Mouse (Mus musculus) kidney, embryonic 15.5 days (tissue): ENCODE results near the gene Taok3. TPM values are rescaled to one million over a fixed set of nuclear protein-coding genes. Genes with fewer than 3 reads are reported as not detected.

Experiments
- ATAC-seq: fragments of 200-750 bp; cut with Nextera tagmentation; replicated peaks from 2 replicates; pipeline ENCODE4 v1.8.0; 2017; ENCODE audit warnings: moderate TSS enrichment; ENCODE audit not compliant: low FRiP score
- H3K27ac ChIP-seq: fragments of 300-500 bp; sonication (generic); 2 replicates; pipeline ENCODE4 v1.5.1; 2015; ENCODE audit warnings: mild to moderate bottlenecking, inconsistent platforms
- H3K27me3 ChIP-seq: fragments of 300-500 bp; sonication (generic); 2 replicates; pipeline ENCODE4 v1.6.1; 2015; ENCODE audit warnings: inconsistent platforms
- H3K36me3 ChIP-seq: fragments of 300-500 bp; sonication (generic); 2 replicates; pipeline ENCODE4 v1.6.1; 2015; ENCODE audit warnings: inconsistent platforms
- H3K4me1 ChIP-seq: fragments of 300-500 bp; sonication (generic); 2 replicates; pipeline ENCODE4 v1.6.1; 2015; ENCODE audit warnings: inconsistent platforms
- H3K4me2 ChIP-seq: fragments of 300-500 bp; sonication (generic); 2 replicates; pipeline ENCODE4 v1.6.1; 2015; ENCODE audit warnings: moderate library complexity, mild to moderate bottlenecking, inconsistent platforms
- H3K4me3 ChIP-seq: fragments of 300-500 bp; sonication (generic); replicated peaks from 2 replicates; pipeline ENCODE4 v1.5.1; 2015; ENCODE audit warnings: mild to moderate bottlenecking, inconsistent platforms
- H3K9ac ChIP-seq: fragments of 300-500 bp; sonication (generic); 2 replicates; pipeline ENCODE4 v1.6.1; 2015; ENCODE audit warnings: mild to moderate bottlenecking, inconsistent platforms
- H3K9me3 ChIP-seq: fragments of 300-500 bp; sonication (generic); replicated peaks from 2 replicates; pipeline ENCODE4 v1.6.1; 2016; ENCODE audit warnings: inconsistent platforms
- WGBS: fragments of 180-500 bp; shearing (Covaris S2); methylation state at CpG from one replicate; pipeline ENCODE4 v1.1.7; 2015; ENCODE audit warnings: mixed read lengths; 5-methylcytosine and 5-hydroxymethylcytosine counted together
- polyA plus RNA-seq: library from polyadenylated mRNA; unstranded; fragments of >200 nt; fragmentation: Nextera tagmentation; extraction: Ambion mirVana; gene quantifications from 2 replicates; pipeline ENCODE4 v1.2.1, GENCODE M21; 2015

Gene Taok3
- polyA plus RNA-seq, 1 experiment from 2014 or later: 17.1 TPM

DNA sequence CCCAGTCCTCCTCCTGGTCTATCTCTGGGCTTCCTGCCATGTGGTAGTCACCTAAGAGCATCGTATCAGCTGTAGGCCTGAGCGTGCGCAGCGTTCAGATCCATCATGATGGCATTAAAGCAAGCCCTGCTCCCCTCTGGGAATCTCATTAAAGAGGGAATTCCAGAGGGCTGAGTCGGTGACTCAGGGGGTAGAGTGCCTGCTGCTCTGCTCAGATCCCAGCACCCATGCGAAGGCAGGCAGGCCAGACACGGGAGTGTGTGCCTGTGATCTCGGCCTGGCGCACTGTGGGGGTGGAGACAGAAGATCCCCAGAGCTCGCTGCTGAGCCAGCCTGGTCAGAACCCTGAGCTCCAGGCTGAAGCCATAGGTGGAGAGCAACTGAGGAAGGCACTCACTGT lies 128.4 kb downstream of the Taok3 start:
- no peak overlapping the region for H3K27ac ChIP-seq
- H3K9ac ChIP-seq: no peak overlapping the region
- WGBS: 41% methylated on average over 10 of the region's 10 CpGs
- no peaks in the 10 kb centered on the region for H3K27me3 ChIP-seq
- no peak for ATAC-seq
- no peak overlapping the region for H3K4me2 ChIP-seq
- H3K9me3 ChIP-seq: no peaks in the 10 kb centered on the region
- H3K4me3 ChIP-seq: no peak overlapping the region
- peaks cover 6% of the 10 kb centered on the region; the same call in 1 of the 2 replicates for H3K36me3 ChIP-seq
- H3K4me1 ChIP-seq: no peaks in the 10 kb centered on the region

DNA sequence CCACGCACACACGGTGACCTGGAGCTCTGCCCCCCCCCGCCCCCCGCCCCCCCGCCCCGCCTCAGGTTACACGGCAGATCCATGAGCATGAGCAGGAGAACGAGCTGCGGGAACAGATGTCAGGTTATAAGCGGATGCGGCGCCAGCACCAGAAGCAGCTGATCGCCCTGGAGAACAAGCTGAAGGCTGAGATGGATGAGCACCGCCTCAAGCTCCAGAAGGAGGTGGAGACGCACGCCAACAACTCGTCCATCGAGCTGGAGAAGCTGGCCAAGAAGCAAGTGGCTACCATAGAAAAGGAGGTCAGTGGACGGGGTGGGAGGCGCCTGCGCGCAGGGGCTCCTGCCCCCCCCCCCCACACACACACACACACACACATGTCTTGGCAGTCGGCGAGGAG lies 130.9 kb downstream of the Taok3 start:
- Histone ChIP-seq H3K9ac (no peak overlapping the region), H3K36me3 (peaks cover 6% of the 10 kb centered on the region; the same call in 1 of the 2 replicates), H3K4me3 (no peak overlapping the region), H3K27me3 (no peaks in the 10 kb centered on the region), H3K27ac (no peak overlapping the region), H3K4me2 (no peak overlapping the region), H3K4me1 (no peaks in the 10 kb centered on the region), H3K9me3 (no peaks in the 10 kb centered on the region)
- ATAC-seq: no peak
- 63% methylated on average over 24 of the region's 24 CpGs for WGBS

DNA sequence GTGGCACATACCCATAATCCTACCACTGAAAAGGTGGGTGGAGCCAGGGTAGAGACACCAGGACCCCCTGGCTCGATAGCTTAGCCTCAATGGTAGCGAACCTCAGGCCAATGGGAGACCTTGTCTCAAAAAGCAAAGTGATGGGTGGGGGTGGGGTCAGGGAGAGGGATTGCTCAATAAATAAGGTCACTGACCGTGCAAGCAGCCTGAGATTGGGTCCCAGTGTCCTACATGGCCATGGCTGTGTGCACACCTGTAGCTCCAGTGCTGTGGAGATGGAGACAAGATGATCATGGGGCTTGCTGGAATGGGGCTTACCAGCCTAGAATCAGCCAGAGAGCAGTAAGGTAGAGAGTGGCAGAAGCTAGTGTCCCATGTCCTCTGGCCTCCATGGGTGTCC lies 131.8 kb downstream of the Taok3 start:
- 95% methylated on average over 3 of the region's 3 CpGs for WGBS
- Histone ChIP-seq H3K9ac (no peak overlapping the region), H3K27me3 (no peaks in the 10 kb centered on the region), H3K36me3 (peaks cover 12% of the 10 kb centered on the region), H3K9me3 (no peaks in the 10 kb centered on the region), H3K4me1 (no peaks in the 10 kb centered on the region), H3K4me3 (no peak overlapping the region), H3K27ac (no peak overlapping the region), H3K4me2 (no peak overlapping the region)
- no peak for ATAC-seq

DNA sequence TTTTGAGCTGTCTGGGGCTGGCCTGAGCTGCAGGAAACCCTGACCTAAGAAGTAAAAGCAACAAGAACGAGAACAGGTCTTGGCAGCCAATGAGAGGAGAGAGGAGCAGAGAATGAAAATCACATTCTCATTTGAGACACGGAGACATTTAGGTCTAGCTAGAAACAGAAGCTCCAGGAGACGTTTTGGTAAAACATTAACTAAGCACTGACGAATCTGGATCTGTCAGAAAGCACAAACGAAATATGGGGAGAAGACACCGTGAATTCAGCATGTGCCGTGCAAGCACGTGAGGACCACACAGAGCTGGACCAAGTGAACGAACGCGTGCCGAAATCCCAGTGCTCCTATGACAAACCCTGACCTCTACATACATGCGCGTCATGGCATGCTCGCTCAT lies 138.3 kb downstream of the Taok3 start:
- no peak for ATAC-seq
- H3K4me1 ChIP-seq: no peaks in the 10 kb centered on the region
- no peaks in the 10 kb centered on the region for H3K27me3 ChIP-seq
- H3K4me2 ChIP-seq: no peak overlapping the region
- no peak overlapping the region for H3K9ac ChIP-seq
- WGBS: 80% methylated on average over 15 of the region's 15 CpGs
- no peaks in the 10 kb centered on the region for H3K9me3 ChIP-seq
- H3K36me3 ChIP-seq: peaks cover 27% of the 10 kb centered on the region
- H3K4me3 ChIP-seq: no peak overlapping the region
- H3K27ac ChIP-seq: no peak overlapping the region

DNA sequence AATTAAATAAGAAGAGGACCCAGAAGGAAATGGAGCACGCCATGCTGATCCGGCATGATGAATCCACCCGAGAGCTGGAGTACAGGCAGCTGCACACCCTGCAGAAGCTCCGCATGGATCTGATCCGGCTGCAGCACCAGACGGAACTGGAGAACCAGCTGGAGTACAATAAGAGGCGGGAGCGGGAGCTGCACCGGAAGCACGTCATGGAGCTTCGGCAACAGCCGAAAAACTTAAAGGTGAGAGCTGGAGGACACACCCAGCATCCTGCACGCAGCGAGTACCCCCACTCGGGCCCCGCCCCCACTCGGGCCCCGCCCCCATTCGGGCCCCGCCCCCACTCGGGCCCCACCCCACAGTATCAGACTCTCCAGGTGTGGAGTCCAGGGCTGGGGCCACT lies 143.6 kb downstream of the Taok3 start:
- ATAC-seq: no peak
- Histone ChIP-seq H3K27ac (no peak overlapping the region), H3K27me3 (no peaks in the 10 kb centered on the region), H3K4me3 (no peak overlapping the region), H3K4me2 (no peak overlapping the region), H3K4me1 (no peaks in the 10 kb centered on the region), H3K9ac (no peak overlapping the region), H3K9me3 (no peaks in the 10 kb centered on the region; the same call in 1 of the 2 replicates), H3K36me3 (peaks cover 23% of the 10 kb centered on the region)
- WGBS: 82% methylated on average over 21 of the region's 21 CpGs

DNA sequence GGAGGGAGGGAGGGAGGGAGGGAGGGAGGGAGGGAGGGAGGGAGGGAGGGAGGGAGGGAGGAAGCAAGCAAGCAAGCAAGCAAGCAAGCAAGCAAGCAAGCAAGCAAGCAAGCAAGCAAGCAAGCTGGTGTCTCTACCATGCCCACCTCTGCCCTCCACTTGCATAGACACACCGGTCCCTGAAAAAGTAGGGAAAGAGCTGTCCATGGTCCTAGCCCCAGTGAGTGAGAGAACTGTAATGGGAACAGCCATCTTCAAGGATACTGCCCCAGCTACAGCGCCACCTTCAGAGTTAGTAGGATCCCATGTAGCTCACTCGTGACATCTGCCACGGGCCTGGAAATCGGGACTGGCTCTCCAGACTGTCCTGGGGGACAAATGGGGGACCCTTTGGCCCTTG lies 144.8 kb downstream of the Taok3 start:
- ATAC-seq: no peak
- Histone ChIP-seq H3K36me3 (peaks cover 20% of the 10 kb centered on the region), H3K9ac (no peak overlapping the region), H3K4me2 (no peak overlapping the region), H3K4me3 (no peak overlapping the region), H3K27me3 (no peaks in the 10 kb centered on the region), H3K9me3 (no peaks in the 10 kb centered on the region; the same call in 1 of the 2 replicates), H3K27ac (no peak overlapping the region), H3K4me1 (no peaks in the 10 kb centered on the region)
- 46% methylated on average over 5 of the region's 5 CpGs for WGBS

DNA sequence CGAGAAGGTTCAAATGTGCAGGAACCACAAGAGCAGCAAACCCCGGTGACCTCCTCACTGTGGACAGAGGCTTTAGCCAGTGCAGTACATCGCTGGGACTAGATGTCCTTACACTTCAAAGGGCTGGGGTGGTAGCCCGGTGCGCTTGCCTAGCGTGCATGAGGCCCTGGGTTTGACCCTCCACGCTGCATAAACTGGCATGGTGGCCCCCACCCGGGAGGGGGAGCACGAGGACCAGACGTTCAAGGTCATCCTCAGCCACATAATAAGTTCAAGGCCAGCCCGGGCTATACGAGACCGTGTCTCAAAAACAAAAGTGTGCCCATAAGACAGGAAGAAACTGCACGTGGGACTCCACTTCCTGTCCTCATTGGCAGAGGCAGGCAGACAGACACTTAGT lies 148.0 kb downstream of the Taok3 start:
- no peaks in the 10 kb centered on the region for H3K27me3 ChIP-seq
- WGBS: 64% methylated on average over 14 of the region's 14 CpGs
- no peak overlapping the region for H3K27ac ChIP-seq
- H3K9ac ChIP-seq: no peak overlapping the region
- H3K4me2 ChIP-seq: no peak overlapping the region
- no peak overlapping the region for H3K4me3 ChIP-seq
- H3K4me1 ChIP-seq: no peaks in the 10 kb centered on the region
- no peaks in the 10 kb centered on the region; the same call in 1 of the 2 replicates for H3K9me3 ChIP-seq
- H3K36me3 ChIP-seq: peaks cover 21% of the 10 kb centered on the region
- no peak for ATAC-seq

DNA sequence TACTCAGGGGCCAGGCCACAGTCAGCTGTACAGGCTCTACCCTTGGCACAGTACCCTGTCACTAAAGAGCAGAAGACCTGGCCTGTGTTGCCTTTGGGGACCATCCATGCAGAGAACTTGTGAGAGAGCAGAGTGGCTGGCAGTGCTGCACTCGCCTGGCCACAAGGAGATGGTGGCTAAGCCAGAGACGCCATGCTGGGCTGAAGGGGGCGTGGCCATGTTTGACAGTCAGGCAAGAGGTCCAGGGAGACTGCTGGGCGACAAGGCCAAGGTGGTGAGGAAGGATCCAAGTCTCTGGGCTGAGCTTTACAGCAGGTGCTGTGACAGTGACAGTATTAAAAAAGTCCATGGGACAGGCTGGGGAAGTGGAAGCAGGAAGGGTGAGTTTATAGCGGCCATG lies 148.8 kb downstream of the Taok3 start:
- ATAC-seq: no peak
- H3K9ac ChIP-seq: no peak overlapping the region
- no peak overlapping the region for H3K4me2 ChIP-seq
- WGBS: 47% methylated on average over 5 of the region's 5 CpGs
- H3K27ac ChIP-seq: no peak overlapping the region
- no peaks in the 10 kb centered on the region for H3K4me1 ChIP-seq
- H3K4me3 ChIP-seq: no peak overlapping the region
- peaks cover 13% of the 10 kb centered on the region for H3K36me3 ChIP-seq
- no peaks in the 10 kb centered on the region; the same call in 1 of the 2 replicates for H3K9me3 ChIP-seq
- H3K27me3 ChIP-seq: no peaks in the 10 kb centered on the region

DNA sequence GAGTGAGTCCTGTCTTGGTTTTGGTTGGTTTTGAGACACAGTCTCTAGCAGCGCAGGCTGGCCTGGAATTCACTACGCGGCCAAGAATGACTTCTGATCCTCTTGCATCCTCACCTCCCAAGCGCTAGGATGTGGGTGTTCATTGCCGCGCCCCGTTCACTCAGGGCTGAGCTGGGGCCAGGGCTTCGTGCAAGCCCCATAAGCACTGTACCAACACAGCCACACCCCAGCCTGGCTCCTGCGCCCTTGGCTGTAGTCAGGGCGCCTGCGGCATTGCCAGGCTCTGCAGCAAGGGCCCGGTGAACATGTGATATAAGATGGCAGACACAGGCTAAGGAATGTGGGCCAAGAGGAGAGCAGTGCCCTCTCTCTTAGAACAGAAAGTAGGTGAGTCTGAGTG lies 149.5 kb downstream of the Taok3 start:
- no peak overlapping the region for H3K4me2 ChIP-seq
- no peak overlapping the region for H3K27ac ChIP-seq
- no peak overlapping the region for H3K9ac ChIP-seq
- H3K4me3 ChIP-seq: no peak overlapping the region
- WGBS: 95% methylated on average over 12 of the region's 12 CpGs
- peaks cover 3% of the 10 kb centered on the region; the same call in 1 of the 2 replicates for H3K4me1 ChIP-seq
- no peaks in the 10 kb centered on the region for H3K27me3 ChIP-seq
- no peak for ATAC-seq
- H3K9me3 ChIP-seq: no peaks in the 10 kb centered on the region
- 0 out of 2 replicates have a peak, but pooled peaks cover 10% of the 10 kb centered on the region for H3K36me3 ChIP-seq

DNA sequence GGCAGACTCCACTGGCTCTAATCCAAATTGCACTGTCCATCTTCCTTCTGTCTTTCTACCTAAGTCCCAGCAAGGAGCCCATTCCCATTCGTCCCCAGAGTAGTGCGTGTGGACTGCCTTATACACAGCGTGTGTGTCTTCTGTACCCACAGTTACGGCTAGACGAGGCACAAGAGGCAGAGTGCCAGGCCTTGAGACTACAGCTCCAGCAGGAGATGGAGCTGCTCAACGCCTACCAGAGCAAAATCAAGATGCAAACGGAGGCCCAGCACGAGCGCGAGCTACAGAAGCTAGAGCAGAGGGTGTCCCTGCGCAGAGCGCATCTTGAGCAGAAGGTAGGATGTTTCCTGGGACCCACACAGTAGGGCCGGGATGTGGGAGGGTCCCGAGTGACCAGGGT lies 152.0 kb downstream of the Taok3 start:
- peaks cover 7% of the 10 kb centered on the region; the same call in 1 of the 2 replicates for H3K4me1 ChIP-seq
- no peaks in the 10 kb centered on the region for H3K27me3 ChIP-seq
- 0 out of 2 replicates have a peak, but pooled peaks cover 5% of the 10 kb centered on the region for H3K36me3 ChIP-seq
- no peak for ATAC-seq
- WGBS: 90% methylated on average over 14 of the region's 14 CpGs
- H3K9me3 ChIP-seq: no peaks in the 10 kb centered on the region
- H3K9ac ChIP-seq: no peak overlapping the region
- no peak overlapping the region for H3K4me3 ChIP-seq
- no peak overlapping the region for H3K4me2 ChIP-seq
- no peak overlapping the region for H3K27ac ChIP-seq

DNA sequence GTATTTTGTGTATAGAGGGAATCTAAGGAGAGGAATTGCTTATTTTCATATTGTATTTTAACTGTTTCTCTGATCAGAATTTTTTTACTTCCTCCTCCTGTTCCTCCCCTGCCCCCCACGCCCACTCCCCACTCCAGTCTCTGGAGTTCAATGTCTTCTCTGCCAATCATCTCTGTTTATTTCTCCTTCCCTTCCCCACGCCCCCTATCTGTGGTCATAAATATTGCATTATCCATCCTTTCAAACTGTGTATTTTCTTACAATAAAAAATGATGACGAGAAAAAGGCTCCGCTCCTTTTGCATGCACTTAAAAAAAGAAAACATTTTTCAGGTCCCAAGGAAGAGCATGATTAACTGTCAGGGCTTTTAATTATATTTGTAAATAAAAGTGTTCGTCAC lies 154.9 kb downstream of the Taok3 start:
- 50% methylated on average over 5 of the region's 5 CpGs for WGBS
- Histone ChIP-seq H3K9me3 (no peaks in the 10 kb centered on the region), H3K36me3 (0 out of 2 replicates have a peak, but pooled peaks cover 8% of the 10 kb centered on the region), H3K27ac (no peak overlapping the region), H3K4me1 (peaks cover 8% of the 10 kb centered on the region; the same call in 1 of the 2 replicates), H3K9ac (no peak overlapping the region), H3K4me3 (no peak overlapping the region), H3K4me2 (no peak overlapping the region), H3K27me3 (no peaks in the 10 kb centered on the region)
- no peak for ATAC-seq

DNA sequence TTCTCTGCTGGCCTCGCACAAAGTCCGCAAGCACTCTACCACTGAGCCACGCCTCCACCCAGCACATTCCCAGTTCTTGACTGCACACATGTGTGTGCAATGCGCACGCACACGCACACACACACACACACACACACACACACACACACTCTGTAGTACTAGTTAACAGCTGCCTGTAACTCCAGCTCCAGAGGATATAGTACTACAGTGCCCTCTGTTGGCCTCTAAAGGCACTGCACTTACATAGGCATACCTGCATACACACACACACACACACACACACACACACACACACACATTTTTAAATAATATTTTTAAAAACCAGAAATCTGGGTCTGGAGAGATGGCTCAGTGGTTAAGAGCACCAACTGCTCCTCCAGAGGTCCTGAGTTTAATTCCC lies 157.9 kb downstream of the Taok3 start:
- no peak for ATAC-seq
- Histone ChIP-seq H3K4me2 (no peak overlapping the region), H3K4me1 (peaks cover 8% of the 10 kb centered on the region; the same call in 1 of the 2 replicates), H3K36me3 (peaks cover 29% of the 10 kb centered on the region), H3K9me3 (no peaks in the 10 kb centered on the region), H3K27ac (no peak overlapping the region), H3K9ac (no peak overlapping the region), H3K4me3 (no peak overlapping the region), H3K27me3 (no peaks in the 10 kb centered on the region)
- WGBS: 93% methylated on average over 6 of the region's 6 CpGs
